Mouse (Mus musculus): Measurements from ENCODE around the gene Ppm1a.

DNA sequence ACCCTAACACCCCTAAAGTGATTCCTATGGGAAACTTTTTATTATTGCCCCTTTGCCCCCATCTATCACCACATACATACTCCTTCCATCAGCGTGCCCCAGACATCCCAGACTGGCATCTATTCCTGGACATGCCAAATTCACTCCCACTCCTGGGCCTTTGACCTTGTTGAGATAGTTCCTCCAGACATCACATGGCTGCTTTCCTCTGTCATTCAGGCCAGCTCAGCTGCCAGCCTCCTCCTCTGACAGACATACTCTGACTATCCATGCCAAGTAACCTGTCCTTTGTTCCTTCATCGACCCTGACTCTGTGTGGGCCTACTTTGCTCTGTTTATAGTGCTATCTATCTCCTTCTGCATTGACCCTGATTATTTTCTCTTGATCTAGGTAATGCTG lies 6.6 kb upstream of the Ppm1a start:
- TF ChIP-seq CTCF (conservative IDR thresholded peaks at IDR 0.05; ENCODE audit: low read length) (no peak), POU5F1 (IDR thresholded peaks at IDR 0.05; ENCODE audit: borderline replicate concordance, low read length) (no peak), NANOG (IDR thresholded peaks at IDR 0.05; ENCODE audit: borderline replicate concordance, low read length) (no peak)

All from E14TG2a.4 (cell line).